Mouse (Mus musculus) CH12.LX (cell line): Measurements from ENCODE around the gene Cep295.

Experiments used
- CHD1 ChIP-seq: IDR thresholded peaks from 2 replicates; pipeline ENCODE4 v1.6.1; 2012; ENCODE audit warnings: low read depth, low read length, improper control_type of control experiment, inconsistent platforms
- CTCF ChIP-seq, 2 experiments: IDR thresholded peaks in 1 of 2; conservative IDR thresholded peaks in 1 of 2; 2 replicates each; pipeline ENCODE4 v1.5.1; 2011 to 2012; ENCODE audit warnings: low read depth in 2 of 2, low read length in 2 of 2, improper control_type of control experiment in 1 of 2, inconsistent platforms in 1 of 2, mild to moderate bottlenecking in 1 of 2, moderate library complexity in 1 of 2
- E2F4 ChIP-seq: IDR thresholded peaks from 2 replicates; pipeline ENCODE4 v1.6.1; 2011; ENCODE audit warnings: low read depth, low read length, improper control_type of control experiment; ENCODE audit not compliant: insufficient replicate concordance
- HCFC1 ChIP-seq: IDR thresholded peaks from 2 replicates; pipeline ENCODE4 v1.6.1; 2012; ENCODE audit warnings: low read depth, mild to moderate bottlenecking, inconsistent platforms, low read length, improper control_type of control experiment
- JUN ChIP-seq: IDR thresholded peaks from 2 replicates; pipeline ENCODE4 v1.6.1; 2011; ENCODE audit warnings: low read depth, mild to moderate bottlenecking, low read length, improper control_type of control experiment, moderate library complexity; ENCODE audit not compliant: insufficient read depth
- MAFK ChIP-seq: IDR thresholded peaks from 2 replicates; pipeline ENCODE4 v1.6.1; 2011; ENCODE audit warnings: low read length, improper control_type of control experiment; ENCODE audit not compliant: insufficient replicate concordance
- MAX ChIP-seq: IDR thresholded peaks from 2 replicates; pipeline ENCODE4 v1.6.1; 2011; ENCODE audit warnings: low read length, improper control_type of control experiment
- PAX5 ChIP-seq: IDR thresholded peaks from 2 replicates; pipeline ENCODE4 v1.6.1; 2012; ENCODE audit warnings: low read length, inconsistent platforms, mixed read lengths
- POLR2A ChIP-seq: IDR thresholded peaks from 2 replicates; pipeline ENCODE4 v1.6.1; 2011; ENCODE audit warnings: low read depth, mild to moderate bottlenecking, improper control_type of control experiment, low read length
- POLR2AphosphoS2 ChIP-seq: IDR thresholded peaks from 2 replicates; pipeline ENCODE4 v1.6.1; 2011; ENCODE audit warnings: low read depth, low read length, improper control_type of control experiment
- TBP ChIP-seq: conservative IDR thresholded peaks from 2 replicates; pipeline ENCODE4 v1.6.1; 2011; ENCODE audit warnings: low read depth, low read length, improper control_type of control experiment
- USF1 ChIP-seq: IDR thresholded peaks from 2 replicates; pipeline ENCODE4 v1.6.1; 2014; ENCODE audit warnings: low read depth, mild to moderate bottlenecking, inconsistent platforms, low read length, improper control_type of control experiment
- ZNF384 ChIP-seq: IDR thresholded peaks from 2 replicates; pipeline ENCODE4 v1.6.1; 2012; ENCODE audit warnings: low read depth, low read length, improper control_type of control experiment, inconsistent platforms

GRCm38 (mm10) chr9:15337776-15338175 is 19.8 kb downstream of the Cep295 start:
- no peak for TF ChIP-seq CTCF (conservative IDR thresholded peaks at IDR 0.05 in 1 of 2, IDR thresholded peaks at IDR 0.05 in 1 of 2; ENCODE audit: low read depth in 2 of 2, low read length in 2 of 2)
- TF ChIP-seq POLR2AphosphoS2 = no peak
- TF ChIP-seq CHD1 = no peak
- TF ChIP-seq MAFK = no peak
- no peak for TF ChIP-seq PAX5
- no peak for TF ChIP-seq HCFC1
- TF ChIP-seq USF1 = no peak
- no peak for TF ChIP-seq POLR2A
- no peak for TF ChIP-seq ZNF384
- no peak for TF ChIP-seq JUN
- no peak for TF ChIP-seq E2F4
- TF ChIP-seq TBP = no peak
- TF ChIP-seq MAX = no peak
